Mouse (Mus musculus) lung, adult 2 months (tissue): Measurements from ENCODE around the gene Ppm1l. TPM values are rescaled to one million over a fixed set of nuclear protein-coding genes. Genes with fewer than 3 reads are reported as not detected.

Experiments
- DNase-seq: peaks from one replicate; pipeline ENCODE4 v3.0.0; 2022
- H3K4me1 ChIP-seq: fragments of 200-500 bp; 2 replicates; pipeline ENCODE4 v1.6.1; 2011; ENCODE audit warnings: low read length; ENCODE audit not compliant: control insufficient read depth, insufficient read depth
- H3K4me3 ChIP-seq: fragments of 200-500 bp; replicated peaks from 2 replicates; pipeline ENCODE3; 2011; ENCODE audit warnings: low read depth, mild to moderate bottlenecking, control low read depth, low read length; ENCODE audit errors: extremely low read depth
- CTCF ChIP-seq: fragments of 200-500 bp; IDR thresholded peaks from 2 replicates; pipeline ENCODE4 v1.5.1; 2011; ENCODE audit warnings: mild to moderate bottlenecking, low read length, control low read depth; ENCODE audit not compliant: insufficient read depth
- POLR2A ChIP-seq: fragments of 200-500 bp; IDR thresholded peaks from 2 replicates; pipeline ENCODE4 v1.6.1; 2011; ENCODE audit warnings: low read depth, mild to moderate bottlenecking, control low read depth, low read length, borderline replicate concordance; ENCODE audit errors: extremely low read depth
- WGBS: fragments of 180-500 bp; shearing (Covaris S2); methylation state at CpG from one replicate; pipeline ENCODE4 v1.1.7; 2018; 5-methylcytosine and 5-hydroxymethylcytosine counted together
- polyA plus RNA-seq: library from polyadenylated mRNA; depleted of rRNA; stranded (reverse); fragments of >200 nt; gene quantifications from 2 replicates; pipeline ENCODE4 v1.2.3, GENCODE M21; 2012

The Ppm1l gene
- polyA plus RNA-seq, 1 experiment = 5.2 TPM

- WGBS = 95% methylated on average over 10 of the region's 10 CpGs
- Histone ChIP-seq H3K4me1 (no peaks in the 10 kb centered on the region), H3K4me3 (no peak overlapping the region)
- no peak for DNase-seq
- no peak for TF ChIP-seq CTCF
- TF ChIP-seq POLR2A = no peak
Measured at GRCm38 (mm10) chr3:69535486-69535885, 218.8 kb downstream of the Ppm1l start.

DNA sequence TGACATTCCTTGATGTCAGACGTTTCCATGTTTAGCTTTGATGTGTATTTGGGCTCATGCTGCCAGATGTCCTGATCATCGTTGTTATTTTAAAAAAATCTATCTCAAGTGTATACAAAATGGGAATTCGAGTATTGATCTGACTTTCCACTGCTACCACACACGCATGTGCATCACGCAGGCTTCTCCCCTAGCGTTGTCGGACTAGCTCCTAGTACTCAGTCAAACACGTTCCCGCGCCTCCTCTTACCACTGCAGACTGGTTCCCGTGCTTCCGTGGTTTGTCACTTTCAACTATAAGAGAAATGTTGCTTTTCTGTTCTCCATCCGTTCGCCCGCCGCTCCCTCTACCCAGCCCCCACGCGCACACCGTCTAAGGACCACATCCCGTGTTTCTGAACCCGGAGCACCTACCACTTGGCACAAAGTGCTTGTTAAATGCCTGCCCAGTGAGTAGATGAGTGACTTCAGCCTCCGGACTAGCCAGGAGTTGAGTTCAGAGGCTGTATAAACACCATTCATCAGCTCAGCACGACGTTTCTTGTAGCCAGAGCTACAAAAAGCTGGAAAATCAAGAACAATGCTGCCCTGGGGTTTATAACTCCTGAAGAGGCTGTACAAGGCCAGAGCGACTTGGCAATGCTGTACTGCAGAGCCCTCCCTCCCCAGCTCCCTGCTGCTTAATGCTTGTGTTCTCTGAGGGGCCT lies 219.4 kb downstream of the Ppm1l start:
- H3K4me3 ChIP-seq = no peak overlapping the region
- DNase-seq = no peak
- no peak for TF ChIP-seq POLR2A
- no peak for TF ChIP-seq CTCF
- 52% methylated on average over 25 of the region's 25 CpGs for WGBS
- H3K4me1 ChIP-seq = no peaks in the 10 kb centered on the region

DNA sequence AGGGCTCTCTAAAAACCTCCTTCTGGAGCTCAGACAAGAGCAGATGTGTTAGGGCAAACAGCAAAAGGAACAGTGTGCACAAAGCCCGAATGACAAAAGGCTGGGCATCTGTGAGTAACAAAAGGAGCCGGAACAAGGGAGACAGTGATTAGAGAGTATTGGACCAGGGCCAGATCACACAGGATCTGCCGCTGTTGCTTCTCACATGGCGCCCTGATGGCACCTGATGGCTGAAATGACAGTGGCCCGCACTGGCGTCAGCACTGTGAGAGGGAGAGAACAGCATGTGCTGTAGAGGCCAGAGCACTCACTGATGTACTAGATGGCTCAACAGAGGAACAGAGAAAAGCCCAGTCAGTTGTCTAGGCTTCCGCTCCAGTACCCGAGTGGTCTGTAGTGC lies 226.3 kb downstream of the Ppm1l start:
- DNase-seq = no peak
- 50% methylated on average over 8 of the region's 8 CpGs for WGBS
- no peak overlapping the region for H3K4me3 ChIP-seq
- H3K4me1 ChIP-seq = peaks cover 4% of the 10 kb centered on the region; the same call in 1 of the 2 replicates
- TF ChIP-seq CTCF (no peak), POLR2A (no peak)

- DNase-seq = no peak
- TF ChIP-seq POLR2A (no peak), CTCF (no peak)
- WGBS = 63% methylated on average over 1 of the region's 1 CpGs
Measured at GRCm38 (mm10) chr3:69543730-69544129, 227.1 kb downstream of the Ppm1l start.

DNA sequence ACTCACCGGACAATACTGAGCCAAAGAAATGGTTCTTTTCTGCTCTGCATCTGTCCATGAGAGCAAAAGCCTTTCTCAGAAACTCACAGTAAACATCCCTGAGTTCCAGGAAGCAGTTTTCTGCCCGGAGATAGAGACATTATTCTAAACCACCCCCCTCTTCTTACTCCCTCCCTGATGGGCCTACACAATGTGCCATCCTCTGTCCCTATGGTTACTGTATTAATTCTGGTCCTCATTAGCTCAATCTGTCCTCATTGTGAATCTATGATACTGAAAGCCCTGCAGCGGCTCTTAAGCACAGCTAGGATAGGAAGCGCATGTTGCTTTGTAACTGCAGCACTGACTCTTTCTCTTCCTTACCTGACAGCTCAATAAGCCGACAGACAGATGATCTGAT lies 228.4 kb downstream of the Ppm1l start:
- no peak for TF ChIP-seq CTCF
- TF ChIP-seq POLR2A = no peak
- no peak for DNase-seq
- Histone ChIP-seq H3K4me1 (peaks cover 4% of the 10 kb centered on the region; the same call in 1 of the 2 replicates), H3K4me3 (no peak overlapping the region)
- WGBS = 71% methylated on average over 5 of the region's 5 CpGs

More at GRCm38 (mm10) chr3:69543730-69544129, 227.1 kb downstream of the Ppm1l start:
- no peak overlapping the region for H3K4me3 ChIP-seq
- peaks cover 4% of the 10 kb centered on the region; the same call in 1 of the 2 replicates for H3K4me1 ChIP-seq

GRCm38 (mm10) chr3:69548704-69549455 lies 232.2 kb downstream of the Ppm1l start:
- WGBS = 58% methylated on average over 22 of the region's 22 CpGs
- DNase-seq = no peak
- Histone ChIP-seq H3K4me3 (no peak overlapping the region), H3K4me1 (no peaks in the 10 kb centered on the region)
- TF ChIP-seq POLR2A (no peak), CTCF (no peak)

DNA sequence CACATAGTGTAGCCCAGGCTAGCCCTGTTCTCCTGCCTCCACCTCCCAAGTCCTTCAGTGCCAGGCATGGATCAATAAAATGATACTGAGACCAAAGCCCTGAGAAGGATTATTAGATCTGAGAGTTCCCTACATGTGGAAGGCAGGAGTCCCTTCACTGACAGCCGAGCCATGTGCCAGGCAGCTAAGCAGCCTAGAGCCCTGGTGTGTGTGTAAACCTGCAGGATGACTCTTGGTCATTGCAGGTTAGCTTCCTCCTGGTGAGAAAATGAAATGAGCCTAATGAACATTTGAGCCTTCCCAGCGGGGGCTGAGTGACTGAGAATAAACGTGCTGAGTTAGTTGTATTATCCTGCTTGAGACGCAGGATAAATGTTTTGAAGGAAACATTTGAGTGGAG lies 232.9 kb downstream of the Ppm1l start:
- Histone ChIP-seq H3K4me1 (no peaks in the 10 kb centered on the region), H3K4me3 (no peak overlapping the region)
- no peak for DNase-seq
- 79% methylated on average over 4 of the region's 4 CpGs for WGBS
- TF ChIP-seq POLR2A (no peak), CTCF (no peak)

DNA sequence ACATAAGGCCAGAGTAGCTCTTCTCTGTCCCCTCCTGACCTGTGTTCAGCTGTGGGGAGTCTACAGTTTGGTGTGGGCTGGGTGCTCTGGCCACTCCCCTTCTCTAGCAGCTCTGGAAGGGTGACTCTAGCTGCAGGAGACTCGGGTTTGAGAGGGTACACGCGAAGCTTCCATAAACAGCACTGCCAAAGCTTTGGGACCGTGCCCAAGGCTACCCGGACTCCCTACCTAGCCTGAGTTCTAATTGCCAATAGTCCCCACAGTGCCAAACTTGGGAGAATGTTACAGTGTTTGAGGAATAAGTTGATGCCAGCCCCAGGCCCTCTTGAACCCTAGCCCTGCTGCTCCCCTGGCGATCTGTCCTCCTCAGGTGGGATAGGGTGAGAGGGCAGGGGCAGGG lies 238.8 kb downstream of the Ppm1l start:
- Histone ChIP-seq H3K4me1 (peaks cover 3% of the 10 kb centered on the region; the same call in 1 of the 2 replicates), H3K4me3 (no peak overlapping the region)
- no peak for DNase-seq
- no peak for TF ChIP-seq POLR2A
- no peak for TF ChIP-seq CTCF
- 79% methylated on average over 6 of the region's 6 CpGs for WGBS

DNA sequence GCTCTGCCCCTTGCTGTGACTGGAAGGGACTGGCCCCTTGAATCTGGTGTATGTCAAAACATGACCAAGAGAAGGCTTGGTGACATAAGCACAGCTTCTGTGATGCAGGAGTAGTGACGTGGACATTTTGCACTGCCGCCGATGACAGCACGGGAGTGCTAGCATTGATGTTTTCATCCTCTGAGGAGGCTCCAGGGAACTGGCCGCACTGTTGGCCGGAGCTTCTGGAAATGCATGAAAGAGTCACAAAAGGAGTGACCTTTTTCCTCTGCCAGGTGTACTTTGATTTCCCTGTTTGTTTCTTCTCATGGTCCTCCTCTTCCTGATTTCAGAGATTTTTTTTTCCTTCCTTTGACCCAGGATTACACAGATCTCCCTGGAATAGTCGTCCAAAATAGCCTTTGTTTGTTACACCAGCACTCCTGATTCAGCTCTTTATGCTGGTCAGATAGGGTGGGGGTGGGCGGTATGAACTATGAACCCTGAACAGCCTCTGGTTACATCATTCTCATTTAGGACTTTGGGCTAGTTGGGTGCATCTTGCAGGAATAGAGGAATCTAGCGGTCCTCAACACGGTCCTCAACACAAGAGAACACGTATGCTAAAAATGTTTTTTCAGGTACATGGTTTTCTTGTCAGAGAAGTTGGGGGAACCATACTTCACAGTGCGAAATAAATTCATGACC lies 239.6 kb downstream of the Ppm1l start:
- 82% methylated on average over 12 of the region's 12 CpGs for WGBS
- peaks cover 3% of the 10 kb centered on the region; the same call in 1 of the 2 replicates for H3K4me1 ChIP-seq

More for the DNA sequence above, 239.6 kb downstream of the Ppm1l start:
- H3K4me3 ChIP-seq = no peak overlapping the region
- no peak for DNase-seq
- TF ChIP-seq POLR2A = no peak
- no peak for TF ChIP-seq CTCF
